Mouse (Mus musculus) cerebellum, adult (tissue): Measurements from ENCODE around the gene Rpl7l1.
A peak's percentile ranks its signal among the peaks of the same experiment; 100 is the strongest.
"Not testable (repeated sequence)": the region's sequence is repeated elsewhere in the genome, so short reads cannot be mapped to it uniquely, and the experiment has no call there.

Experiments
- ATAC-seq: cut with Nextera tagmentation; 2 replicates; pipeline ENCODE4 v1.9.2; 2017; ENCODE audit warnings: mild to moderate bottlenecking, moderate library complexity, mixed read lengths; ENCODE audit not compliant: insufficient number of reproducible peaks, low FRiP score, low TSS enrichment

Rpl7l1 gene

GRCm38 (mm10) chr17:46782341-46783221, at the start of gene Rpl7l1:
Rpl7l1 (minus strand) TSS chr17:46782672.
- ATAC-seq = peak; percentile 94

- no peak for ATAC-seq
These were observed 47.5 kb upstream of the Rpl7l1 start for GRCm38 (mm10) chr17:46829856-46830535.

GRCm38 (mm10) chr17:46828935-46829334, 46.5 kb upstream of the Rpl7l1 start:
- ATAC-seq = no peak

GRCm38 (mm10) chr17:46823091-46823490, 40.6 kb upstream of the Rpl7l1 start:
- no peak for ATAC-seq

GRCm38 (mm10) chr17:46820628-46821027, 38.2 kb upstream of the Rpl7l1 start:
- no peak for ATAC-seq

GRCm38 (mm10) chr17:46817734-46818158, 35.3 kb upstream of the Rpl7l1 start:
- no peak for ATAC-seq

GRCm38 (mm10) chr17:46816306-46816705, 33.8 kb upstream of the Rpl7l1 start:
- no peak for ATAC-seq

- ATAC-seq = no peak
These were observed 32.0 kb upstream of the Rpl7l1 start for GRCm38 (mm10) chr17:46814497-46814896.

- no peak for ATAC-seq
These were observed 31.2 kb upstream of the Rpl7l1 start for GRCm38 (mm10) chr17:46813637-46814036.

- ATAC-seq = no peak
These were observed 30.0 kb upstream of the Rpl7l1 start for GRCm38 (mm10) chr17:46812442-46812841.

- no peak for ATAC-seq
These were observed 28.2 kb upstream of the Rpl7l1 start for GRCm38 (mm10) chr17:46810672-46811071.

- no peak for ATAC-seq
These were observed 26.8 kb upstream of the Rpl7l1 start for GRCm38 (mm10) chr17:46809131-46809830.

GRCm38 (mm10) chr17:46808376-46808775, 25.9 kb upstream of the Rpl7l1 start:
- ATAC-seq = no peak

- ATAC-seq = no peak
These were observed 19.3 kb upstream of the Rpl7l1 start for GRCm38 (mm10) chr17:46801761-46802160.

GRCm38 (mm10) chr17:46799680-46800079, 17.2 kb upstream of the Rpl7l1 start:
- ATAC-seq = no peak

GRCm38 (mm10) chr17:46797386-46797785, 14.9 kb upstream of the Rpl7l1 start:
- ATAC-seq = no peak

- ATAC-seq = no peak
These were observed 14.3 kb upstream of the Rpl7l1 start for GRCm38 (mm10) chr17:46796743-46797142.

- no peak for ATAC-seq
These were observed 10.5 kb upstream of the Rpl7l1 start for GRCm38 (mm10) chr17:46792963-46793362.

GRCm38 (mm10) chr17:46787974-46788373, 5.5 kb upstream of the Rpl7l1 start:
- not testable (repeated sequence) for ATAC-seq

GRCm38 (mm10) chr17:46786952-46787351, 4.5 kb upstream of the Rpl7l1 start:
- no peak for ATAC-seq

- ATAC-seq = 0 out of 2 replicates have a peak, but pooled peaks have one; percentile 20
These were observed 722 bp upstream of the Rpl7l1 start for GRCm38 (mm10) chr17:46783222-46783565.
